Mouse (Mus musculus) heart, postnatal 0 days (tissue): Measurements from ENCODE around the gene Pigl. TPM values are rescaled to one million over a fixed set of nuclear protein-coding genes. Genes with fewer than 3 reads are reported as not detected.

Source experiments
- ATAC-seq: fragments of 200-750 bp; cut with Nextera tagmentation; 2 replicates; pipeline ENCODE4 v1.8.0; 2017; ENCODE audit warnings: low read depth, moderate number of reproducible peaks, moderate library complexity; ENCODE audit not compliant: insufficient read depth
- DNase-seq: peaks from one replicate; pipeline ENCODE4 v3.0.0-alpha.2; 2016; ENCODE audit warnings: low spot score
- H3K27ac ChIP-seq: fragments of 300-500 bp; sonication (generic); 2 replicates; pipeline ENCODE4 v1.5.1; 2014; ENCODE audit warnings: low read depth, mild to moderate bottlenecking
- H3K27me3 ChIP-seq: fragments of 300-500 bp; sonication (generic); 2 replicates; pipeline ENCODE4 v1.6.1; 2014; ENCODE audit warnings: low read length, mixed read lengths; ENCODE audit not compliant: control insufficient read depth, insufficient read depth
- H3K36me3 ChIP-seq: fragments of 300-500 bp; sonication (generic); replicated peaks from 2 replicates; pipeline ENCODE4 v1.6.1; 2014; ENCODE audit warnings: low read length, mixed read lengths; ENCODE audit not compliant: control insufficient read depth, insufficient read depth
- H3K4me1 ChIP-seq: fragments of 300-500 bp; sonication (generic); 2 replicates; pipeline ENCODE4 v1.6.1; 2014; ENCODE audit warnings: antibody characterized with exemption; ENCODE audit not compliant: control insufficient read depth, insufficient read depth
- H3K4me2 ChIP-seq: fragments of 300-500 bp; sonication (generic); 2 replicates; pipeline ENCODE4 v1.6.1; 2014; ENCODE audit warnings: low read depth, mild to moderate bottlenecking, low read length, moderate library complexity
- H3K4me3 ChIP-seq: fragments of 300-500 bp; sonication (generic); 2 replicates; pipeline ENCODE4 v1.5.1; 2014; ENCODE audit warnings: low read depth, low read length
- H3K9ac ChIP-seq: fragments of 300-500 bp; sonication (generic); replicated peaks from 2 replicates; pipeline ENCODE4 v1.6.1; 2014; ENCODE audit warnings: low read depth, low read length, mixed read lengths
- H3K9me3 ChIP-seq: fragments of 300-500 bp; sonication (generic); replicated peaks from 2 replicates; pipeline ENCODE4 v1.6.1; 2016; ENCODE audit warnings: low read length; ENCODE audit not compliant: control insufficient read depth
- CTCF ChIP-seq: IDR thresholded peaks from 2 replicates; pipeline ENCODE4 v1.5.1; 2016; ENCODE audit warnings: antibody characterized with exemption, control low read depth, low read depth
- EP300 ChIP-seq: IDR thresholded peaks from 2 replicates; pipeline ENCODE4 v1.6.1; 2016; ENCODE audit warnings: antibody characterized with exemption, low read depth
- WGBS: fragments of 180-500 bp; shearing (Covaris S2); extraction: QIAGEN DNeasy Blood & Tissue Kit; methylation state at CpG from one replicate; pipeline ENCODE4 v1.1.7; 2014; 5-methylcytosine and 5-hydroxymethylcytosine counted together
- polyA plus RNA-seq: library from polyadenylated mRNA; unstranded; fragments of >200 nt; fragmentation: Nextera tagmentation; extraction: Ambion mirVana; gene quantifications from 2 replicates; pipeline ENCODE4 v1.2.1, GENCODE M21; 2015
- total RNA-seq: library from RNA; depleted of rRNA; stranded (reverse); fragments of >200 nt; gene quantifications from 2 replicates; pipeline ENCODE4 v1.2.3, GENCODE M21; 2014; ENCODE audit warnings: low replicate concordance

The Pigl gene
- total and polyA plus RNA-seq, 2 experiments from 2014 or later, result 4.3 to 5.5 TPM

- no peak overlapping the region for H3K9ac ChIP-seq
These were observed 52.7 kb downstream of the Pigl start for GRCm38 (mm10) chr11:62510956-62511355.

DNA sequence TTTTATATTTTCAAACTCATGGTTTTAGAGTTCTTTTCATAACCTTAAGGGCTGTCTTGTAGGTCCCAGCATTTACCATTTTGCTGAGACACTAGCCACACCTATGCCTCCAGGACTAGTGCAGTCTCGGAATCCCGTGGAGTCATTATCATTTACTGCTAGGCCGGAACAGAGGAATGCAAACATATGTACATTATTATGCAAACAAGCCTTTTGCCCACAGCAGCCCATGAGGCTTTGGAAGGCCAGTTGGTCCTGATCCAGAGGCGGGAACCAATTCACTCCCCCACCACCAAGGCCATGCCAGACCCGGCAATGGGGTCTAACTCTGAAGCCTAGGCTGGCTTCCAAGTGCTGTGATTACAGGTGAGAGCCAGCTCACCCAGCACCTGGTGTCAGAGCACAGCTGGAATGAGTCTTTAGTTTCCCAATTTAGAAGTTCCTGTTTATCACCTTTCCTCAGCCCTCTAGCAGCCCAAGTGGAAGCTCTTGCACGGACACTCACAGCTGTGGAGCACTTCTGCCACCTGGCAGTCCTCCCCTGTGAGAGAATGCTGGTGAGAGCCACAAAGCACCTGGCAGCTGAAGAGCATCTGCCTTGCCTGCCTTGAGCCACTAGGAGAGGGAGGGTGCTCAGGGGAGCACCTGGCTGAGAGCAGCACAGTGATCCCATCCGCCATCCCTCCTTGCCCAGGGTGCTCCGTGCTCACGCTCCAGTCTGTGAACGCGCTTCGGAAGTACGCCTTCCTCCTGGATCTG, 53.4 kb downstream of the Pigl start:
- Histone ChIP-seq H3K9me3 (no peaks in the 10 kb centered on the region), H3K27ac (no peak overlapping the region), H3K4me3 (no peak overlapping the region), H3K4me1 (no peaks in the 10 kb centered on the region), H3K36me3 (no peaks in the 10 kb centered on the region), H3K9ac (no peak overlapping the region), H3K27me3 (no peaks in the 10 kb centered on the region), H3K4me2 (no peak overlapping the region)
- ATAC-seq, result no peak
- DNase-seq, result no peak
- TF ChIP-seq EP300 (no peak), CTCF (no peak)
- WGBS, result 81% methylated on average over 13 of the region's 13 CpGs

More at GRCm38 (mm10) chr11:62510956-62511355, 52.7 kb downstream of the Pigl start:
- DNase-seq, result no peak
- WGBS, result 86% methylated on average over 5 of the region's 5 CpGs
- Histone ChIP-seq H3K27me3 (no peaks in the 10 kb centered on the region), H3K4me1 (no peaks in the 10 kb centered on the region), H3K4me2 (no peak overlapping the region), H3K9me3 (no peaks in the 10 kb centered on the region), H3K27ac (no peak overlapping the region), H3K36me3 (no peaks in the 10 kb centered on the region), H3K4me3 (no peak overlapping the region)
- ATAC-seq, result no peak
- TF ChIP-seq EP300 (no peak), CTCF (no peak)

DNA sequence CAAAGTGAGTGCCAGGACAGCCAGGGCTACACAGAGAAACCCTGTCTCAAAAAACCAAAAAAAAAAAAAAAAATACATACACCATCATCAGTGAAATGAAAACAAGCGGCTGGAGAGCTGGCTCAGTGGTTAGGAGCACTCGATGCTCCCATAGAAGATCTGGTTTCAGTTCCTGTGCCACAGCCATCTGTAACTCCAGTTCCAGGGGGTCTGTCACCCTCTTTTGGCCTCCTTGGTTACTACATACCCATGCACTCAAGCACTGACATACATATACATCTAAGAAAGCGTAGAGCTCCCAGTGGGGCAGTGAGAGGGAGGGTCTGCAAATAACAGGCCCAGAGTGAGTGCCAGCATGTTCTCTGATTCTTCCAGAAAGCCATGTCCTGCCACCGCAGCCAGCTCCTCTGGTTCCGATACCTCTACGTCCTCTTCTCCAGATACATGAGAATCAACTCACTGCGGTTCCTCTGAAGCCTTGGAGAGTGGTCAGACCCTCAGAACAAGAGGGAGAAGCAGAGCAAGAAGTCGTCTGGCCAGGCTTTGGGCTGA, 54.3 kb downstream of the Pigl start:
- H3K4me1 ChIP-seq, result no peaks in the 10 kb centered on the region
- no peak for TF ChIP-seq EP300
- no peak for TF ChIP-seq CTCF
- ATAC-seq (no peak), DNase-seq (no peak)
- no peaks in the 10 kb centered on the region for H3K27me3 ChIP-seq
- no peak overlapping the region for H3K4me2 ChIP-seq
- no peaks in the 10 kb centered on the region for H3K9me3 ChIP-seq
- H3K9ac ChIP-seq, result no peak overlapping the region
- no peaks in the 10 kb centered on the region for H3K36me3 ChIP-seq
- no peak overlapping the region for H3K27ac ChIP-seq
- no peak overlapping the region for H3K4me3 ChIP-seq
- WGBS, result 84% methylated on average over 8 of the region's 8 CpGs

GRCm38 (mm10) chr11:62513311-62513710, 55.1 kb downstream of the Pigl start:
- no peaks in the 10 kb centered on the region for H3K36me3 ChIP-seq
- no peaks in the 10 kb centered on the region for H3K27me3 ChIP-seq
- H3K4me2 ChIP-seq, result no peak overlapping the region
- no peaks in the 10 kb centered on the region for H3K4me1 ChIP-seq
- ATAC-seq, result no peak
- no peak overlapping the region for H3K27ac ChIP-seq
- WGBS, result 75% methylated on average over 6 of the region's 6 CpGs
- H3K9me3 ChIP-seq, result no peaks in the 10 kb centered on the region
- no peak for DNase-seq
- no peak overlapping the region for H3K4me3 ChIP-seq
- no peak for TF ChIP-seq CTCF
- no peak for TF ChIP-seq EP300
- H3K9ac ChIP-seq, result no peak overlapping the region

DNA sequence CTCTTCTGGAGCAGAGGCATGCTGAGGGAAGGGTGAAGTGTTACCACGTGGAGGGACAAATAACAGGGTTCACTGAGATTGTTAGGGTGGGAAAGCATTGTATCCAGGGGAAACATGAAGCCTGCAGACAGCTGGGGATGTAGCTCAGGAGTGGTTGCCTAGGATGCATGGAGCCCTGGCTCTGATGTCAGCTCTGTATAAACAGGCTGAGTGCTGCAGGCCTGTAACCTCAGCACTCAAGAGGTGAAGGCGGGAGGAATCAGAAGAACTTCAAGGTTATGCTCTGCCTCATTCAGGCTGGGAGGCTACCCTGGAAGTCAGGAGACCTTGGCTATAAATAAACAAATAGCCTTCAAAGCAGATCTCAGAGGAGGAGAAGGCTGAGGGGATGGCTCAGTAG, 60.7 kb downstream of the Pigl start:
- Histone ChIP-seq H3K4me3 (no peak overlapping the region), H3K4me2 (no peak overlapping the region), H3K36me3 (no peaks in the 10 kb centered on the region), H3K9me3 (no peaks in the 10 kb centered on the region), H3K27me3 (no peaks in the 10 kb centered on the region), H3K9ac (no peak overlapping the region), H3K27ac (no peak overlapping the region), H3K4me1 (no peaks in the 10 kb centered on the region)
- 20% methylated on average over 2 of the region's 2 CpGs for WGBS
- DNase-seq, result peak; percentile 6
- no peak for ATAC-seq
- TF ChIP-seq CTCF, result no peak
- no peak for TF ChIP-seq EP300

GRCm38 (mm10) chr11:62522283-62522682, 64.0 kb downstream of the Pigl start:
- Histone ChIP-seq H3K9me3 (no peaks in the 10 kb centered on the region), H3K27ac (no peak overlapping the region), H3K4me3 (no peak overlapping the region), H3K27me3 (no peaks in the 10 kb centered on the region), H3K4me2 (no peak overlapping the region), H3K4me1 (no peaks in the 10 kb centered on the region), H3K9ac (no peak overlapping the region), H3K36me3 (no peaks in the 10 kb centered on the region)
- ATAC-seq (no peak), DNase-seq (no peak)
- WGBS, result 47% methylated on average over 2 of the region's 2 CpGs
- TF ChIP-seq EP300 (no peak), CTCF (no peak)
